9 mouse cellular contexts compared by ENCODE assay signal in the genomic region with DNA sequence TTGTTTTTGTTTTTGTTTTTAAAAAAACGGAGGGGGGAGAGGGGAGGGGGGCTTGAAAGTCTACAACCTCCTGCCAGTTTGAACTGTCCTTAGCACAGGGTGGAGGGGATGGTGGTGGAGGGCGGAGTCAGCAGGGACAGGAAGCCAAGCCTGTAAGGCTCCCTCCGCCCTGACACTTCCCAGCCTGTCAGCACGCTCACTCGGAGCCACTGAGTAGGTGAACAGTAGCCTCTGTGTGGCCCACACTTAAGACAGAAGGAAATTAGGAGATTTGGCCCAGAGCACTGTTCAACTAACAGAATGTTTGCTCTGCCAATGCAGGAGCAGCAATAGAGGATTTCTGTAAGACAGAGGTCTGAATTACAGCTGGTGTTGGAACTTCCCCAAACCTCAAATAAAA. TPM values are rescaled to one million over a fixed set of nuclear protein-coding genes. Genes with fewer than 3 reads are reported as not detected.
A peak's percentile ranks its signal among the peaks of the same experiment; 100 is the strongest.
DNase-seq lines count a peak whose midpoint lies in the region; ATAC-seq lines count a peak whose summit lies in the region.
"Had no signal": no experiment of that assay in that cellular context is flagged by ENCODE, and none has a peak within 500 bp of the region (broad histone marks: within the 10 kb centered on the region; RNA-seq: fewer than 3 reads in every experiment).

No protein-coding gene starts in this region.

- peaks cover 16% of the 10 kb centered on the region for H3K36me3 ChIP-seq in neural tube, embryonic 13.5 days
- peaks cover 7% of the 10 kb centered on the region for H3K36me3 ChIP-seq in heart, embryonic 16.5 days (ENCODE audit: control insufficient read depth, insufficient read depth)
- peaks cover 22% of the 10 kb centered on the region for H3K36me3 ChIP-seq in liver, embryonic 15.5 days (replicated peaks)
- H3K36me3 ChIP-seq in hindbrain, embryonic 13.5 days: peaks cover 18% of the 10 kb centered on the region

- intact Hi-C loops in gastrocnemius, postnatal 36 days (cut with DNase I): loop anchor here (5.0 kb wide), 1 partner anchor 48 kb away; the partner anchor contains the start of gene Coro1c

- no peak for DNase-seq in neural tube, embryonic 10.5 days (ENCODE audit: extremely low spot score, low spot score)
- peak; percentile 63 for DNase-seq in thymus, postnatal 0 days (ENCODE audit: low spot score)
- DNase-seq in gastrocnemius, postnatal 36 days: no peak
- no peak for DNase-seq in ovary, postnatal 36 days (ENCODE audit: low spot score)

- no peak overlapping the region for H3K4me3 ChIP-seq in neural tube, embryonic 13.5 days
- H3K4me3 ChIP-seq in heart, embryonic 16.5 days (ENCODE audit: low read length): no peak overlapping the region
- no peak overlapping the region for H3K4me3 ChIP-seq in liver, embryonic 15.5 days (replicated peaks)
- H3K4me3 ChIP-seq in hindbrain, embryonic 13.5 days: no peak overlapping the region
- H3K4me3 ChIP-seq: myocyte had no signal

- no peaks in the 10 kb centered on the region for H3K27me3 ChIP-seq in neural tube, embryonic 13.5 days
- H3K27me3 ChIP-seq in heart, embryonic 16.5 days (ENCODE audit: control insufficient read depth, insufficient read depth, low read length): no peaks in the 10 kb centered on the region
- H3K27me3 ChIP-seq in liver, embryonic 15.5 days: no peaks in the 10 kb centered on the region
- H3K27me3 ChIP-seq in hindbrain, embryonic 13.5 days: no peaks in the 10 kb centered on the region

- H3K4me2 ChIP-seq in neural tube, embryonic 13.5 days: no peak overlapping the region
- H3K4me2 ChIP-seq in heart, embryonic 16.5 days (ENCODE audit: low read depth, low read length): peak overlapping the region; percentile 31
- H3K4me2 ChIP-seq in liver, embryonic 15.5 days: 0 out of 2 replicates have a peak overlapping the region, but pooled peaks have one; percentile 5
- no peak overlapping the region for H3K4me2 ChIP-seq in hindbrain, embryonic 13.5 days

- H3K4me1 ChIP-seq in neural tube, embryonic 13.5 days (replicated peaks): peaks cover 71% of the 10 kb centered on the region
- H3K4me1 ChIP-seq in heart, embryonic 16.5 days (ENCODE audit: control insufficient read depth, insufficient read depth, low read length): peaks cover 53% of the 10 kb centered on the region
- H3K4me1 ChIP-seq in liver, embryonic 15.5 days (replicated peaks): peaks cover 29% of the 10 kb centered on the region
- peaks cover 72% of the 10 kb centered on the region for H3K4me1 ChIP-seq in hindbrain, embryonic 13.5 days (replicated peaks)

- WGBS in neural tube, embryonic 13.5 days: 50% methylated on average over 5 of the region's 5 CpGs
- WGBS in heart, embryonic 16.5 days: 20% methylated on average over 5 of the region's 5 CpGs
- 14% methylated on average over 5 of the region's 5 CpGs for WGBS in liver, embryonic 15.5 days (ENCODE audit: insufficient replicate concordance)
- WGBS in hindbrain, embryonic 13.5 days: 64% methylated on average over 5 of the region's 5 CpGs

- no peak for ATAC-seq in neural tube, embryonic 13.5 days (ENCODE audit: low read depth)
- peak; percentile 73; the same call in 1 of the 2 replicates for ATAC-seq in heart, embryonic 16.5 days (replicated peaks; ENCODE audit: extremely low read depth, insufficient read depth, low FRiP score)
- 0 out of 2 replicates have a peak, but pooled peaks have one; percentile 43 for ATAC-seq in liver, embryonic 15.5 days (ENCODE audit: insufficient read depth)
- ATAC-seq in hindbrain, embryonic 13.5 days (ENCODE audit: low FRiP score): no peak

- no peaks in the 10 kb centered on the region for H3K9me3 ChIP-seq in neural tube, embryonic 13.5 days
- no peaks in the 10 kb centered on the region for H3K9me3 ChIP-seq in heart, embryonic 16.5 days (replicated peaks; ENCODE audit: control insufficient read depth, low read length)
- no peaks in the 10 kb centered on the region for H3K9me3 ChIP-seq in liver, embryonic 15.5 days (replicated peaks)
- no peaks in the 10 kb centered on the region for H3K9me3 ChIP-seq in hindbrain, embryonic 13.5 days

- H3K9ac ChIP-seq in neural tube, embryonic 13.5 days: no peak overlapping the region
- H3K9ac ChIP-seq in heart, embryonic 16.5 days (ENCODE audit: low read length): peak overlapping the region; percentile 8; the same call in 1 of the 2 replicates
- no peak overlapping the region for H3K9ac ChIP-seq in liver, embryonic 15.5 days
- no peak overlapping the region; the same call in 1 of the 2 replicates for H3K9ac ChIP-seq in hindbrain, embryonic 13.5 days

- H3K27ac ChIP-seq in neural tube, embryonic 13.5 days (replicated peaks): peak overlapping the region; percentile 42
- peak overlapping the region; percentile 97 for H3K27ac ChIP-seq in heart, embryonic 16.5 days (ENCODE audit: low read length)
- peak overlapping the region; percentile 41; the same call in 1 of the 2 replicates for H3K27ac ChIP-seq in liver, embryonic 15.5 days (replicated peaks)
- H3K27ac ChIP-seq in hindbrain, embryonic 13.5 days: no peak overlapping the region

RNA-seq across cellular contexts. Expression of gene Selplg, which starts 26.5 kb away (rescaled TPM):
- 1.9 and 2.5 TPM in 2 replicates for polyA plus RNA-seq in neural tube, embryonic 13.5 days (2015; fragmentation: Nextera tagmentation; extraction: Ambion mirVana)
- polyA plus RNA-seq in heart, embryonic 16.5 days (2015; fragmentation: Nextera tagmentation; extraction: Ambion mirVana): 10.1 and 29.8 TPM in 2 replicates
- 13.2 and 15.3 TPM in 2 replicates for polyA plus RNA-seq in liver, embryonic 15.5 days (2015; fragmentation: Nextera tagmentation; extraction: Ambion mirVana)
- 205 and 252 TPM in 2 replicates for polyA plus RNA-seq in thymus, postnatal 0 days (2015; fragmentation: Nextera tagmentation; extraction: Ambion mirVana)
- total RNA-seq in gastrocnemius, postnatal 36 days (2021): 1 to 10 TPM; 1.0 to 1.2 TPM
- polyA plus RNA-seq in hindbrain, embryonic 13.5 days (2015; fragmentation: Nextera tagmentation; extraction: Ambion mirVana): 1.7 and 1.9 TPM in 2 replicates
- polyA plus RNA-seq: myocyte had no signal

RNA-seq across cellular contexts. Expression of gene Coro1c, which starts 49.6 kb away (rescaled TPM):
- 183 and 200 TPM in 2 replicates for polyA plus RNA-seq in neural tube, embryonic 13.5 days (2015; fragmentation: Nextera tagmentation; extraction: Ambion mirVana)
- polyA plus RNA-seq in heart, embryonic 16.5 days (2015; fragmentation: Nextera tagmentation; extraction: Ambion mirVana): 85.9 and 89.0 TPM in 2 replicates
- polyA plus RNA-seq in liver, embryonic 15.5 days (2015; fragmentation: Nextera tagmentation; extraction: Ambion mirVana): 38.6 and 43.4 TPM in 2 replicates
- polyA plus RNA-seq in thymus, postnatal 0 days (2015; fragmentation: Nextera tagmentation; extraction: Ambion mirVana): 71.3 and 75.3 TPM in 2 replicates
- 10 to 100 TPM; 10.6 to 14.4 TPM for total RNA-seq in gastrocnemius, postnatal 36 days (2021)
- polyA plus RNA-seq in hindbrain, embryonic 13.5 days (2015; fragmentation: Nextera tagmentation; extraction: Ambion mirVana): 176 and 190 TPM in 2 replicates

RNA-seq across cellular contexts. Expression of gene Tmem119, which starts 58.7 kb away (rescaled TPM):
- 12.6 and 19.9 TPM in 2 replicates for polyA plus RNA-seq in neural tube, embryonic 13.5 days (2015; fragmentation: Nextera tagmentation; extraction: Ambion mirVana)
- polyA plus RNA-seq in heart, embryonic 16.5 days (2015; fragmentation: Nextera tagmentation; extraction: Ambion mirVana): 22.4 and 22.5 TPM in 2 replicates
- polyA plus RNA-seq in liver, embryonic 15.5 days (2015; fragmentation: Nextera tagmentation; extraction: Ambion mirVana): 4.0 and 4.2 TPM in 2 replicates
- polyA plus RNA-seq in thymus, postnatal 0 days (2015; fragmentation: Nextera tagmentation; extraction: Ambion mirVana): 6.1 and 7.0 TPM in 2 replicates
- total RNA-seq in gastrocnemius, postnatal 36 days (2021): 1 to 10 TPM; 2.2 to 2.7 TPM
- polyA plus RNA-seq in hindbrain, embryonic 13.5 days (2015; fragmentation: Nextera tagmentation; extraction: Ambion mirVana): 8.7 and 10.4 TPM in 2 replicates

Comparison
In these comparisons a context has a peak if more than half of its experiments do, and no peak if none do; other contexts are left out.
1. ATAC-seq: peak in heart, embryonic 16.5 days (single experiment) and liver, embryonic 15.5 days (single experiment); none in neural tube, embryonic 13.5 days (single experiment) and hindbrain, embryonic 13.5 days (single experiment).
2. H3K4me2 ChIP-seq: peak in heart, embryonic 16.5 days (single experiment) and liver, embryonic 15.5 days (single experiment); none in neural tube, embryonic 13.5 days (single experiment) and hindbrain, embryonic 13.5 days (single experiment).